Mouse (Mus musculus) cerebellum, adult 9-11 months (tissue): ENCODE data around the gene Xpo4.

Source experiments
- DNase-seq: peaks from one replicate; pipeline ENCODE4 v3.0.0; 2022

Xpo4 gene

DNA sequence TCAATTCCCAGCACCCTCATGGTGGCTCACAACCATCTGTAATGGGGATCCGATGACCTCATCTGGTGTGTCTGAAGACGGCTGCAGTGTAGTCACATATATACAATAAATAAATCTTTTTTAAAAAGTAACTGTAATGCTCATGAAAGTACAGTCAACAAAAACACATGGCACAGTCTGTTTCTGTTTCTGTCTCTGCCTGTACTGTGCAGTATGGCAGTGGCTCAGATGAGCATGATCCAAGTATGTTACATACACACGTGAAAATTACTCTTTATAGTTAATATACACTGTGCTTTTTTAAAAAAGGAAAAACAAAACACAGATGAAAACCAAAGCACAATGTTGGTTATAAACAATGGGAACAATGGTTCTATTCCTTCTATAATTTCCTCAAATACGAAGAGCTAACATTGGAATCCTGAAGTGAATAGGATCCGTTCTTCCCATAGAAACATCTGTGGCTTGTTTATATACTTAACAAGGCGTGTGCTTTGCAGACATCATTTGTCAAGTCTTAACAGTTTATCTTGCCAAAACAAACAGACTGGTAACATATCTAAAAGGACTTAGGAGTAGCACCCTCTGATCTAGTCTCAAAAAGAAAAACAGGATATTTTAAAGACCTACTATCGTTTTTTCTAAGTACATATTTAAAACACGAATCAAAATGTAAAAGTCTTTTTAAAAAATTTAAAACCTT, 58.4 kb downstream of the Xpo4 start:
- DNase-seq: no peak

DNA sequence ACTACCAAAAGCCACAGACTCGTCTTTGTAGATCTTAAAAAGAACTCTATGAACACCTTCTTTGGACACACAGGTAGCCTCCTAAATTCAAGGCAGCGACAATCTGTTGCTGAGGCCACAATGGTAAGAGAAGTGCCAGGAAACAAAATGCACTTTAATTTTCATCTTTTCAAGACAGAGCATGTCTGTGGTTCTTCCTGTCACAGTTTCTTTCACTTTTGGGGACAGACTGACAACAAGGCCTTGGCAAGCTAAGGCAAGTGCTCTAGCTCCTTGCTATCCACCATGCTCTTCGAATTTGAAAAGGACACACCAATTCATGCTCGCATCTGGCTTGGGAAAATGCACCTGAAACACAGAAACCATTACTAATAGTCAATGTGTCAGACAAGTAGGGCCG, 72.0 kb downstream of the Xpo4 start:
- no peak for DNase-seq

GRCm38 (mm10) chr14:57591830-57592229, 73.4 kb downstream of the Xpo4 start:
- no peak for DNase-seq

- no peak for DNase-seq
Measured at GRCm38 (mm10) chr14:57576364-57577060, 88.7 kb downstream of the Xpo4 start.

GRCm38 (mm10) chr14:57574792-57575587, 90.2 kb downstream of the Xpo4 start:
- no peak for DNase-seq

DNA sequence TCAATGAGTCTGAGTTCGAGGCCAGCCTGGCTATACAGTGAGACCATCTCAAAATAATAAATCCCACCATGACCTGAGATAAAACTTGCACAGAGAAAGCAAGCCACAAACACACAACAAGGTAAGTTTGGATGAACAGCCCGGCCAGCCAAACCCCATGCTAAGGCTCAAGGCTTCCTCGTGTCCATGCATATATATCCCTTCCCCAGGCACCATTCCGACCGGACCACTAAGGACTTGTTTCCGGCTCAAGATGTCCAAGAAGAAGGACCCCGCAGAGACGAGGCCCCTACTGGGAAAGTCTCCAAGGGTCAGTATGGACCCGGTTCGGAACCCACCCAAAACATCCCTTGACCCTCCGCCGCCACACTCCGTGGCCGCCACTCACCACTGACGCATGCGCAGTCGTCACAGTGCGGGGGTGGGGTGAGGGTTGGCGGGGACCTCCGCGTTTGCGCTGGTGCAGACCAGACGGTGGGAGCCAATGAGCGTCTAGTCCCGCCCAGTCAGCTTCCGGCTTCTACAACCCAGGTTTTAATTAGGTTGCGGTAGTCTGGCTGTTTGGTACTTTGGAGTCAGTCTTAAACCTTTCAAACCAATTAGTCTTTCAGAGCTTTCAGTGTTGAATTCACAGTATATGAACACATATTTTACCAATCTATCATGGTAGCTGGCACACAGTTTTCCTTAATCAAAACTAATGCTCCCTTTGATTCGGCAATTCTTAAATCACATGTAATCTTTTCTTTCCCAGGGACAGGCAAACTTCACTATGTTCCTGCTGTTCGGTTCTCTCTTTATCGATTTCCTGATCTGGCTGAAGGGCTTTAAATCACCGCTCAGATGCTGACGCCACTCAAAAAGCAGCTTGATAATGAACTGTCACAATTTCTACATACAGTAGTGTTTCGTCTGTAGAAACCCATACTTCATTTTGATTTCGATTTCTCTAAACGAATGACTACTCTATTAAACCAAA, 93.8 kb downstream of the Xpo4 start, which contains the start of gene Eef1akmt1:
Gene Eef1akmt1 (minus strand): TSS at position 458 of the 979 bp plus-strand sequence.
- peak; percentile 97 for DNase-seq

GRCm38 (mm10) chr14:57565626-57566025, 99.6 kb downstream of the Xpo4 start:
- DNase-seq: peak; percentile 58

- DNase-seq: no peak
Measured at GRCm38 (mm10) chr14:57556922-57557321, 108.3 kb downstream of the Xpo4 start.

GRCm38 (mm10) chr14:57555471-57556070, 109.7 kb downstream of the Xpo4 start:
- peak; percentile 50 for DNase-seq

DNA sequence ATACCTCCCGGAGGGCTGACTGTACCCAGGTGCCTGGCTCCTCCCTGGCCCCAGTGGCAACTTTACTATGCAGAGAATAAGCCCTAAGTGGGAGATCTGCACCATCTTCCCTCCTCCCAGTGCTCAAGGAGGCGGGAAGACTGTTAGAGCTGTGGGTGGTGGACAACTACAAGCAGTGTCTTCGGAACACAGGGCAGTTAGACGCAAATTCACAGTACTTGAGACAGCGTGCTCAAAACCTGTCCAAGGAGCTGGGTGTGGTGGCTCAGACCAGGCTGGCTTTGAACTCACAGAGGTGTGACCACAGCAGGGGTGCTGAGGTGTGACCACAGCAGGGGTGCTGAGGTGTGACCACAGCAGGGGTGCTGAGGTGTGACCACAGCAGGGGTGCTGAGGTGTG, 110.8 kb downstream of the Xpo4 start:
- no peak for DNase-seq

DNA sequence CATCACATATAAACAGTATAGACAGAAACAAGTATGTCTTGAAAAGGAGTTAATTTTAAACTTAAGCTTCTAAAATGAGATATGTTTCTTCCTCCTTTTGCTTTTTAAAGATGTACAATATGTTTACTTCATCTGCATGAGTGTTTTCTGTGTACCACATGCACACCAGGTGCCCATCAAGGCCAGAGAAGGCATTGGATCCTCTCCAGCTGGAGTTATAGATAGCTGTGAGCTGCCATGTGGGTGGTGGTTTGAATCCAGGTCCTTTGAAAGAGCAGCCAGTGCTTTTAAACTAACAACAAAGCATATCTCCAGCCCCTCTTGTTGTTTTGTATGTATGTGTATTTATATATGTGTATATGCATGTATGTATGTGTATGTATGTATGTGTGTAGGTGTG, 112.3 kb downstream of the Xpo4 start:
- DNase-seq: no peak

DNA sequence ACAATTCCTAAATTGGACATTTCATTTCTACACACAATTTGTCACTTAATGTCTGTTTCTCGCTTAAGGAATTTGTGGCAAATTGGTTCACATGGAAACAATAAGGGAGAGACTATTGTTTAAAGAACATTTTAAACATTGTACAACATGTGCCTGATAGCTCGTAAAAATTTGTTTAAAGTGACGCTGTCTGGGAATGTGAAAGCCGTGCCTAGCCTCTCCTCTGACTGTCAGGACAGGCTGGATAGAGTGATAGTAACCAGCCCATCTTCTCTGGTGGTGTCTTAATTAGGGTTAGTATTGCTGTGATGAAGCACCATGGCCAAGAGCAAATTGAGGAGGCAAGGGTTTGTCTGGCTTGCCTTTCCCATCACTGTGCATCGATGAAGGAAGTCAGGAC, 118.2 kb downstream of the Xpo4 start:
- no peak for DNase-seq

GRCm38 (mm10) chr14:57546557-57547021, 118.6 kb downstream of the Xpo4 start:
- no peak for DNase-seq

DNA sequence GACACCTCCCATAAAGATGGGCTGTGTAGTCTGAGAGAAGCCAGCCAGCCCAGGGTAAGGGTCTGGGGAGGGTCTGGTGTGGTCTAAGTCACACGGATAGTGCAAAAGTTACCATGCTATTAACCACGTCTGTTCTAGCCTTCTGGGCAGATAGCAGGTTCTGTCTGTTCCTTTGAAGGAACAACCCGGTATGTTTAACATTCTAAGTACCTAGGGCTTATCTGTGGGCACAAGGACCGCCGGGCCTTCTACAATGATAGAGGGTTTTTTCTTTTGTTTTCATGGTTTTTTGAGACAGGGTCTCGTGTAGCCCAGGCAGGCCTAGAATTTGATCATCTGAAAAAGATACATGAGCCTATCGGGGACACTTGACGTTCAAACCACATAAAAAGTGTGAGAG, 119.1 kb downstream of the Xpo4 start:
- DNase-seq: no peak

- no peak for DNase-seq
Measured at GRCm38 (mm10) chr14:57545526-57545925, 119.7 kb downstream of the Xpo4 start.

DNA sequence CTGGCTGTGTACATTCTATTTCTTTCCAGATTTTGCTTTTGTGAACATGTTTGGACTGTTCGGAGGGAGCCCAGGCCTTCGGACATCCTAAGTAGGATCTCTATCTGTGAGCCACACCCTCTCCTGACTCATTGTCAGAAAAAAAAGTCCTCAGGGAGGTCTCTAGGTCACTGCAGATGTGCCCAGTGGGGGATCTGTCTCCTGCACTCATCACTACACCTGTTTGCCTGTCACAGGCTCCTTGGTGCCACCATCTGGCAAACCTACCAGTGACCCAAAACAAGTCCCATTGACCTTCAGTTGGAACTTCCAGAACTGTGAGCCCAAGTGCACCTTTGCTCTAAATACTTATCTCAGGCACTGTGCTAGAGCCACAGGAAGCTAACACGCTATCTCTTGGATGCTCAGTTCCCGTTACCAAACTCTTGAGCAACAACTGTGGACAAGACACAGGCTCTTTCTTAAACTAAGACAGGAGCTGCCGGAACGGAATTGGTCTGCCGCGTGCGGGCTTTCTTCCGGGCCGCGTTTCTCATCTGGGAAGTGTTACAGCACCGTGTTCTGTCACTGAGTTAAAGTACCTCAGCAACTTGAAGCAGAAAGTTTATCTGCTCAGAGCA, 121.7 kb downstream of the Xpo4 start:
- DNase-seq: no peak

DNA sequence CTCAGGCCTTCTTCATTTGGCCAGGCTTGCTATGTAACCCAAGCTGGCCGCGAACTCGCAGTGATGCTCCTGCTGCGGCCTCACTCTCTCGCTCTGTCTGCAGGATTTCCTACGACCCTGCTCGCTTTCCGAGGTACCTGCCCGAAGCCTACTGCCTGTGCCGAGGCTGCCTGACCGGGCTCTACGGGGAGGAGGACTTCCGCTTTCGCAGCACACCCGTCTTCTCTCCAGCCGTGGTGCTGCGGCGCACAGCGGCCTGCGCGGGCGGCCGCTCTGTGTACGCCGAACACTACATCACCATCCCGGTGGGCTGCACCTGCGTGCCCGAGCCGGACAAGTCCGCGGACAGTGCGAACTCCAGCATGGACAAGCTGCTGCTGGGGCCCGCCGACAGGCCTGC, 123.0 kb downstream of the Xpo4 start:
- no peak for DNase-seq

DNA sequence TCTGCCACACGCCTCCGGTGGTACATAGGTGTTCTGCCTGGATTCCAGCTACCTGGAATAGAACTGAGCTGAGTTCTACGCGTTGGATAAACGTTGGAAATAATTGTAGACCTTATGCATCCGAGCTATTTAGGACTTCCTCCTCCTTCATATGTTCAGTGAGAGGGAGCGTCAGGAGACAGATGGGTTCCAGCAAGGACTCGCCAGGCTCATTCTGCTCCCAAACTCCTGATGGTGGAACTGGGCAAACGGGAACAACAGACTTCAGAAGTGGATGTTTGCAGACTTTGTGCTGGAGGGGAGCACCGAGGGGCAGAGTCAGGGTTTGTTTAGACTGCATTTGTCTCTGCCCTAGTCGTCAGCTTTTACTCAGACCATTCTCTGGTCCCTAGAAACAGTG, 124.5 kb downstream of the Xpo4 start:
- peak; percentile 63 for DNase-seq

DNA sequence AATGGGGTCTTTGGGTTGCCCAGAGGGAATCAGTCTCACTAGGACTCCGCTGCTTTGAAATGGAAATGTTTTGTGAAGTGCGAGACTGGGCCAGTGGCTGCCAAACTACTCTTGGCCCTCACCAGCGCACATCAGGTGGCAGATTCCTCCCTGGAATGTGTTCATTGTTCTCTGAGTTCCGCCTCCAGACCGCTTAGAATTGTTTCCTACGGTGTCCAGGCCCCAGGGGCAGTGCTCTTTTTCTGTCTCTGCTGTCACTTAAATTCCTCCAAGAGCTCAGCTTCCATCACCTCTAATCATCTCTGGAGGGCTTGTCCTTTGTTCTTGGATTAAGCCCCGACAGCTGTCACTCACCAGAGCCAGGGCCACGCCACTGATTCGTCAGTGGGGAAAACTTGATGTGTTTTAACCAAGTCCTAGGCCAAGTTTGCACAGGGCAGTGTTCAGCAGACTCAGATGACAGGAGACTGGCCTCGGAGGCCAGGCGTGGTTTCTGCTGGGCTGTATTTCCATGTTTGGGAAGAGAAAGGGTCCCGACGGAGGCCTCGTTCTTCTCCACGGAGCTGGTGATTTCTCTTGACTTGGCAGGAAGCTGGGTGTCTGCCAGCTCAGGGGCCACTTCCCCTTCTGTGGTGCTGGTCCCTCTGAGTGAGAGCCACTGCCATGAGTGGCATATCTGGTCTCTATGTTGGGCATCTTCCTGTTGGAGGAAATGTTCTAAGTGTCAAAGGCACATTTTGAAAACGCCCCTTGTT, 127.8 kb downstream of the Xpo4 start:
- peak; percentile 48 for DNase-seq

DNA sequence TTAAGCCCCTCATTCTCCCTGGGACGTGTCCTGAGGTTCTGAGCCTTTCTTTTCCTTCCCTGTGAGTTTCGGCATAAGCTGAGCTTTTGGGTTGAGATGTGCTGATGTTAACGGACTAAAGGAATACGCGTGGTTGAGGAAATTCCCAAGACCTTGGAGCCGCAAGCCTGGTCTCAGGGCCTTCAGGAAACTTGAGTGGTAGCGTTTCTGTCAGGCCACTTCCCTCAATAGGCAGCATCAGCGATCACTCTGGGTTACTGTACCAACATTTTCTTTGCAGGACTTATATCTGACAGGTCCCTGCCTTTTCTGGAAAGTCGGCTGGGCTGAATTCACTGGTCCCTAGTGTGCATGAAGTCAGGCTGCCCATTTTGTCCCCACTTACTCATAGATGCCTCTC, 128.4 kb downstream of the Xpo4 start:
- DNase-seq: no peak

- peak; percentile 56 for DNase-seq
Measured at GRCm38 (mm10) chr14:57535646-57536045, 129.6 kb downstream of the Xpo4 start.
